Mouse (Mus musculus): ENCODE results near the gene Dynlt1c. TPM values are rescaled to one million over a fixed set of nuclear protein-coding genes. Genes with fewer than 3 reads are reported as not detected.
"Not testable (repeated sequence)": the region's sequence is repeated elsewhere in the genome, so short reads cannot be mapped to it uniquely, and the experiment has no call there.

Dynlt1c gene
- polyA plus RNA-seq, 1 experiment from 2014 or later: 56.1 TPM

GRCm38 (mm10) chr17:6644673-6645072, 43.2 kb downstream of the Dynlt1c start:
- H3K36me3 ChIP-seq; H3K27ac ChIP-seq (replicated peaks); H3K9me3 ChIP-seq; H3K27me3 ChIP-seq; H3K4me3 ChIP-seq; H3K4me1 ChIP-seq; H3K4me2 ChIP-seq (replicated peaks); ATAC-seq (ENCODE audit: low FRiP score, low read depth); H3K9ac ChIP-seq (replicated peaks): not testable (repeated sequence)
- WGBS: 86% methylated on average over 4 of the region's 4 CpGs

- not testable (repeated sequence) for H3K9ac ChIP-seq (replicated peaks); H3K4me1 ChIP-seq; ATAC-seq (ENCODE audit: low FRiP score, low read depth); H3K27me3 ChIP-seq; H3K27ac ChIP-seq (replicated peaks); H3K4me3 ChIP-seq; H3K36me3 ChIP-seq; H3K9me3 ChIP-seq; H3K4me2 ChIP-seq (replicated peaks)
- 90% methylated on average over 4 of the region's 4 CpGs for WGBS
Measured at GRCm38 (mm10) chr17:6645668-6646067, 44.2 kb downstream of the Dynlt1c start.

GRCm38 (mm10) chr17:6646841-6647240, 45.4 kb downstream of the Dynlt1c start:
- not testable (repeated sequence) for H3K4me1 ChIP-seq; H3K27ac ChIP-seq (replicated peaks); ATAC-seq (ENCODE audit: low FRiP score, low read depth); H3K27me3 ChIP-seq; H3K9me3 ChIP-seq; H3K36me3 ChIP-seq; H3K9ac ChIP-seq (replicated peaks); H3K4me3 ChIP-seq; H3K4me2 ChIP-seq (replicated peaks)
- 99% methylated on average over 8 of the region's 8 CpGs for WGBS

GRCm38 (mm10) chr17:6647452-6647851, 46.0 kb downstream of the Dynlt1c start:
- H3K4me3 ChIP-seq; H3K36me3 ChIP-seq; H3K27ac ChIP-seq (replicated peaks); ATAC-seq (ENCODE audit: low FRiP score, low read depth); H3K27me3 ChIP-seq; H3K9ac ChIP-seq (replicated peaks); H3K4me1 ChIP-seq; H3K9me3 ChIP-seq; H3K4me2 ChIP-seq (replicated peaks): not testable (repeated sequence)
- 96% methylated on average over 3 of the region's 3 CpGs for WGBS

- not testable (repeated sequence) for H3K9me3 ChIP-seq; H3K9ac ChIP-seq (replicated peaks); H3K4me3 ChIP-seq; H3K36me3 ChIP-seq; H3K4me2 ChIP-seq (replicated peaks); H3K4me1 ChIP-seq; H3K27ac ChIP-seq (replicated peaks); ATAC-seq (ENCODE audit: low FRiP score, low read depth); H3K27me3 ChIP-seq
- 84% methylated on average over 7 of the region's 7 CpGs for WGBS
Measured at GRCm38 (mm10) chr17:6650904-6651565, 49.6 kb downstream of the Dynlt1c start.

GRCm38 (mm10) chr17:6653341-6653946, 52.0 kb downstream of the Dynlt1c start:
- H3K4me1 ChIP-seq; H3K27me3 ChIP-seq; H3K4me2 ChIP-seq (replicated peaks); ATAC-seq (ENCODE audit: low FRiP score, low read depth); H3K9me3 ChIP-seq; H3K9ac ChIP-seq (replicated peaks); H3K36me3 ChIP-seq; H3K27ac ChIP-seq (replicated peaks); H3K4me3 ChIP-seq: not testable (repeated sequence)
- WGBS: 86% methylated on average over 4 of the region's 5 CpGs

GRCm38 (mm10) chr17:6655087-6655511, 53.6 kb downstream of the Dynlt1c start:
- Histone ChIP-seq H3K4me3 (peak overlapping the region; percentile 51), H3K9ac (replicated peaks) (peak overlapping the region; percentile 55)
- ATAC-seq (ENCODE audit: low FRiP score, low read depth): peak; percentile 90

GRCm38 (mm10) chr17:6655567-6656281, 54.3 kb downstream of the Dynlt1c start, which contains the start of gene Dynlt1f:
Gene Dynlt1f (minus strand): TSS chr17:6655900.
- H3K9ac ChIP-seq (replicated peaks): peak within 1 kb of the TSS; percentile 55
- H3K27ac ChIP-seq (replicated peaks): peak within 1 kb of the TSS; percentile 81
- peak; percentile 95 for ATAC-seq (ENCODE audit: low FRiP score, low read depth)
- H3K36me3 ChIP-seq, H3K27me3 ChIP-seq, H3K9me3 ChIP-seq, H3K4me1 ChIP-seq: not testable (repeated sequence)
- H3K4me3 ChIP-seq: peak within 1 kb of the TSS; percentile 51
- H3K4me2 ChIP-seq (replicated peaks): peak within 1 kb of the TSS; percentile 43
- 2% methylated on average over 28 of the region's 33 CpGs for WGBS

More at GRCm38 (mm10) chr17:6655087-6655511, 53.6 kb downstream of the Dynlt1c start:
- H3K4me1 ChIP-seq, H3K27me3 ChIP-seq, H3K36me3 ChIP-seq, H3K9me3 ChIP-seq: not testable (repeated sequence)
- WGBS: under 1% methylated on average over 36 of the region's 36 CpGs
- Histone ChIP-seq H3K4me2 (replicated peaks) (peak overlapping the region; percentile 43), H3K27ac (replicated peaks) (peak overlapping the region; percentile 81)

GRCm38 (mm10) chr17:6656471-6656870, 55.0 kb downstream of the Dynlt1c start:
- H3K36me3 ChIP-seq; H3K4me1 ChIP-seq; H3K27me3 ChIP-seq; H3K27ac ChIP-seq (replicated peaks); ATAC-seq (ENCODE audit: low FRiP score, low read depth); H3K9ac ChIP-seq (replicated peaks); H3K9me3 ChIP-seq; H3K4me2 ChIP-seq (replicated peaks); H3K4me3 ChIP-seq: not testable (repeated sequence)
- 92% methylated on average over 1 of the region's 3 CpGs for WGBS

- not testable (repeated sequence) for H3K9me3 ChIP-seq
Measured at GRCm38 (mm10) chr17:6658801-6659200, 57.3 kb downstream of the Dynlt1c start, which contains the start of gene Sytl3. Gene Sytl3 (plus strand): TSS chr17:6659093.

More at GRCm38 (mm10) chr17:6658801-6659200, 57.3 kb downstream of the Dynlt1c start, which contains the start of gene Sytl3:
- H3K27ac ChIP-seq (replicated peaks); H3K27me3 ChIP-seq; H3K4me1 ChIP-seq; H3K4me3 ChIP-seq; H3K36me3 ChIP-seq; ATAC-seq (ENCODE audit: low FRiP score, low read depth); H3K4me2 ChIP-seq (replicated peaks); H3K9ac ChIP-seq (replicated peaks): not testable (repeated sequence)
- 91% methylated on average over 4 of the region's 7 CpGs for WGBS

Measured in midbrain, embryonic 12.5 days (tissue).